Mouse (Mus musculus) intestine, embryonic 15.5 days (tissue): ENCODE results near the gene Trappc5. TPM values are rescaled to one million over a fixed set of nuclear protein-coding genes. Genes with fewer than 3 reads are reported as not detected.

Source experiments
- ATAC-seq: fragments of 200-750 bp; cut with Nextera tagmentation; 2 replicates; pipeline ENCODE4 v1.8.0; 2017; ENCODE audit warnings: moderate TSS enrichment, moderate library complexity
- H3K27ac ChIP-seq: fragments of 300-500 bp; sonication (generic); 2 replicates; pipeline ENCODE4 v1.5.1; 2015; ENCODE audit warnings: mild to moderate bottlenecking, inconsistent platforms
- H3K27me3 ChIP-seq: fragments of 300-500 bp; sonication (generic); replicated peaks from 2 replicates; pipeline ENCODE4 v1.6.1; 2015; ENCODE audit warnings: inconsistent platforms
- H3K36me3 ChIP-seq: fragments of 300-500 bp; sonication (generic); 2 replicates; pipeline ENCODE4 v1.6.1; 2015; ENCODE audit warnings: inconsistent platforms
- H3K4me1 ChIP-seq: fragments of 300-500 bp; sonication (generic); replicated peaks from 2 replicates; pipeline ENCODE4 v1.6.1; 2015; ENCODE audit warnings: inconsistent platforms
- H3K4me2 ChIP-seq: fragments of 300-500 bp; sonication (generic); replicated peaks from 2 replicates; pipeline ENCODE4 v1.6.1; 2015; ENCODE audit warnings: mild to moderate bottlenecking, inconsistent platforms
- H3K4me3 ChIP-seq: fragments of 300-500 bp; sonication (generic); replicated peaks from 2 replicates; pipeline ENCODE4 v1.5.1; 2015; ENCODE audit warnings: inconsistent platforms
- H3K9ac ChIP-seq: fragments of 300-500 bp; sonication (generic); 2 replicates; pipeline ENCODE4 v1.6.1; 2015; ENCODE audit warnings: inconsistent platforms
- H3K9me3 ChIP-seq: fragments of 300-500 bp; sonication (generic); 2 replicates; pipeline ENCODE4 v1.6.1; 2016; ENCODE audit warnings: inconsistent platforms
- WGBS: fragments of 180-500 bp; shearing (Covaris S2); methylation state at CpG from one replicate; pipeline ENCODE4 v1.1.7; 2015; 5-methylcytosine and 5-hydroxymethylcytosine counted together
- polyA plus RNA-seq: library from polyadenylated mRNA; unstranded; fragments of >200 nt; fragmentation: Nextera tagmentation; extraction: Ambion mirVana; gene quantifications from 2 replicates; pipeline ENCODE4 v1.2.1, GENCODE M21; 2015

The Trappc5 gene
- 36.0 and 36.7 TPM in 2 replicates for polyA plus RNA-seq

GRCm38 (mm10) chr8:3676131-3676992 lies at the start of gene Trappc5:
TSS of gene Trappc5 (plus strand) at chr8:3676299.
- peaks cover 7% of the 10 kb centered on the region for H3K4me1 ChIP-seq
- peak within 1 kb of the TSS; percentile 88 for H3K9ac ChIP-seq
- peak; percentile 92 for ATAC-seq
- H3K27ac ChIP-seq: peak within 1 kb of the TSS; percentile 95
- H3K27me3 ChIP-seq: no peaks in the 10 kb centered on the region
- H3K4me3 ChIP-seq: peak within 1 kb of the TSS; percentile 77
- peaks cover 14% of the 10 kb centered on the region for H3K36me3 ChIP-seq
- 1% methylated on average over 61 of the region's 61 CpGs for WGBS
- peak within 1 kb of the TSS; percentile 75 for H3K4me2 ChIP-seq
- no peaks in the 10 kb centered on the region for H3K9me3 ChIP-seq

- Histone ChIP-seq H3K9ac (no peak overlapping the region), H3K4me2 (no peak overlapping the region), H3K4me1 (peaks cover 5% of the 10 kb centered on the region; the same call in 1 of the 2 replicates), H3K9me3 (no peaks in the 10 kb centered on the region), H3K36me3 (no peaks in the 10 kb centered on the region), H3K27ac (no peak overlapping the region), H3K4me3 (no peak overlapping the region), H3K27me3 (no peaks in the 10 kb centered on the region)
- WGBS: 55% methylated on average over 5 of the region's 5 CpGs
- no peak for ATAC-seq
Measured at GRCm38 (mm10) chr8:3626971-3627370, 49.1 kb upstream of the Trappc5 start.

- no peaks in the 10 kb centered on the region for H3K27me3 ChIP-seq
- H3K4me1 ChIP-seq: no peaks in the 10 kb centered on the region
- WGBS: 28% methylated on average over 5 of the region's 5 CpGs
- H3K9me3 ChIP-seq: no peaks in the 10 kb centered on the region
- no peak overlapping the region for H3K4me2 ChIP-seq
- no peaks in the 10 kb centered on the region for H3K36me3 ChIP-seq
- no peak overlapping the region for H3K27ac ChIP-seq
- no peak overlapping the region for H3K4me3 ChIP-seq
- no peak for ATAC-seq
- H3K9ac ChIP-seq: no peak overlapping the region
Measured at GRCm38 (mm10) chr8:3628014-3628413, 48.1 kb upstream of the Trappc5 start.

GRCm38 (mm10) chr8:3630647-3631477 lies 45.2 kb upstream of the Trappc5 start, which contains the start of gene Stxbp2:
TSS of gene Stxbp2 (plus strand) at chr8:3630955.
- H3K4me1 ChIP-seq: no peaks in the 10 kb centered on the region
- H3K4me2 ChIP-seq: peak within 1 kb of the TSS; percentile 79
- no peaks in the 10 kb centered on the region for H3K27me3 ChIP-seq
- H3K27ac ChIP-seq: no peak within 1 kb of the TSS
- H3K4me3 ChIP-seq: peak within 1 kb of the TSS; percentile 61
- ATAC-seq: peak; percentile 97
- 5% methylated on average over 47 of the region's 47 CpGs for WGBS
- H3K9ac ChIP-seq: peak within 1 kb of the TSS; percentile 65
- H3K36me3 ChIP-seq: 0 out of 2 replicates have a peak, but pooled peaks cover 3% of the 10 kb centered on the region
- H3K9me3 ChIP-seq: no peaks in the 10 kb centered on the region

GRCm38 (mm10) chr8:3631478-3631875 lies 44.6 kb upstream of the Trappc5 start:
- H3K4me3 ChIP-seq: peak overlapping the region; percentile 61
- H3K9ac ChIP-seq: peak overlapping the region; percentile 65
- peak overlapping the region; percentile 79 for H3K4me2 ChIP-seq
- no peaks in the 10 kb centered on the region for H3K27me3 ChIP-seq
- H3K36me3 ChIP-seq: 0 out of 2 replicates have a peak, but pooled peaks cover 7% of the 10 kb centered on the region
- 12% methylated on average over 8 of the region's 8 CpGs for WGBS
- ATAC-seq: peak; percentile 65
- no peaks in the 10 kb centered on the region for H3K4me1 ChIP-seq
- H3K9me3 ChIP-seq: no peaks in the 10 kb centered on the region
- no peak overlapping the region for H3K27ac ChIP-seq

DNA sequence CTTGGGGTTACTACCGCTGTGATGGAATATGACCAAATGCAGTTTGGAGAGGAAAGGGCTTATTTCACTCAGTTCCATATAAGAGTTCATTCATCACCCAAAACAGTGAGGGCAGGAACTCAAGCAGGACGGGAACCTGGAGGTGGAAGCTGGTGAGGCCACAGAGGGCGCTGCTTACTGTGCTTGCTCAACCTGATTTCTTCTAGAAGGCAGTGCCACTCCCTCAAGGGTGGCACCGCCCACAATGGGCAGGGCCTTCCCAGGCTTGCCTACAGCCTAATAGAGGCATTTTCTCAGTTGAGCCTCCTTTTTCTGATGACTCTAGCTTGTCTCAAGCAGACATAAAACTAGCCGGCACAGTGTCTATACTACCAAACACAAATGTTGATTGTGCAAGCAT lies 30.3 kb upstream of the Trappc5 start:
- Histone ChIP-seq H3K9me3 (no peaks in the 10 kb centered on the region), H3K27me3 (no peaks in the 10 kb centered on the region), H3K4me1 (no peaks in the 10 kb centered on the region), H3K4me3 (no peak overlapping the region), H3K4me2 (no peak overlapping the region), H3K27ac (no peak overlapping the region), H3K9ac (no peak overlapping the region), H3K36me3 (no peaks in the 10 kb centered on the region)
- ATAC-seq: peak; percentile 77
- 19% methylated on average over 5 of the region's 5 CpGs for WGBS

DNA sequence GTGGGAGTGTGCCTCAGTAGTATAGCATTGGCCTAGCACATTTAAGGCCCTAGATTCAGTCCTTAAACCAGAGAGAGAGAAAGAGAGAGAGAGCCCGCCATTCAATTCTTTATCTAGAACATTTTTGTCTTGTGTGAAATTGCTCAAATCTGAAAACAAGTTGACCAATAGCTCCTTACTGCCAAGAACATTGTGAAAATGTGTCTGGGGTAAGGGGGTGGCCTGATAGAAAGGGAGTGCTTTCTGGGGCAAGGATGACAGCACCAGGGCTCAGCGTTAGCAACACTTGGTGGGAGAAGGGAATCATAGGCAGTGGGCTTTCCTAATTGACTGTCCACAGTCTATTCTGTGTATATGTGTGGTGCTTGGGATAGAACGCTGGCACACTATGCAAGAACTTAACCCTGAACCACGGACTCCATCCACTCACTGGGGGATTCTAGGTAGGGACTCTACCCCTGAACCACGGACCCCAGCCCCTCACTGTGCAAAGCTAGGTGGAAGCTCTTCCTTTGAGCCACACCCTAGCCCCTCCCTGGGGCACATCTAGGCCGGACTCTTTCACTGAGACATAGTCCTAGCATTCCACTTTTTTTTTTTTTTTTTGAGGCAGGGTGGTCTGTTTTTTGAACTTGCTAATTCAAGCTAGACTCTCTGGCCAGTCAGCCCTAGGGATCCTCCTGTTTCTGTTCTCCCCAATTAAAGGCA lies 29.1 kb upstream of the Trappc5 start:
- Histone ChIP-seq H3K36me3 (no peaks in the 10 kb centered on the region), H3K4me2 (no peak overlapping the region), H3K4me1 (no peaks in the 10 kb centered on the region), H3K9me3 (no peaks in the 10 kb centered on the region), H3K27me3 (no peaks in the 10 kb centered on the region), H3K27ac (no peak overlapping the region), H3K9ac (no peak overlapping the region), H3K4me3 (no peak overlapping the region)
- no peak for ATAC-seq
- WGBS: 84% methylated on average over 6 of the region's 6 CpGs

DNA sequence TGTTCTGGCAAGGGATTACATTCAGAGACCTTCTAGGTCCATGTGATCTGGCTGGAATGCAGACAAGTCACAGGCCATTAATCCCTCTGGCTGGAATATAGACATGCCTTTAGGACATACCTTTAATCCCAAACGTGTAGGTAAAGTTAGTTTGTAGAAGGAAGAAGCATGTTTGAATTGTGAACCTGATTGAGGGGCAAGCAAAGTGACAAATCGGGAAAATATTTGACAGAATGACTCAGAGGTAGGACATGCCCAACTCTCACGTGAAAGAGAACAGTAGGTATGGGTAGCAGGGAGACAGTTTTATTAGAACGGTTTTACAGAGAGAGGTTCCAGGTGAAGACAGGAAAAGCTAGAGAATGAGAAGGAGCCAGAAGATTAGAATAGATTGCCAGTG lies 28.5 kb upstream of the Trappc5 start:
- no peaks in the 10 kb centered on the region for H3K27me3 ChIP-seq
- no peak overlapping the region for H3K9ac ChIP-seq
- H3K36me3 ChIP-seq: no peaks in the 10 kb centered on the region
- no peak overlapping the region for H3K4me3 ChIP-seq
- no peak overlapping the region for H3K4me2 ChIP-seq
- 69% methylated on average over 4 of the region's 4 CpGs for WGBS
- ATAC-seq: no peak
- H3K4me1 ChIP-seq: no peaks in the 10 kb centered on the region
- no peak overlapping the region for H3K27ac ChIP-seq
- no peaks in the 10 kb centered on the region for H3K9me3 ChIP-seq

- H3K4me1 ChIP-seq: no peaks in the 10 kb centered on the region
- H3K27ac ChIP-seq: no peak overlapping the region
- no peak for ATAC-seq
- H3K9me3 ChIP-seq: no peaks in the 10 kb centered on the region
- no peaks in the 10 kb centered on the region for H3K27me3 ChIP-seq
- H3K4me3 ChIP-seq: no peak overlapping the region
- H3K36me3 ChIP-seq: no peaks in the 10 kb centered on the region
- no peak overlapping the region for H3K9ac ChIP-seq
- no peak overlapping the region for H3K4me2 ChIP-seq
- WGBS: 68% methylated on average over 2 of the region's 2 CpGs
Measured at GRCm38 (mm10) chr8:3648268-3648667, 27.8 kb upstream of the Trappc5 start.

- no peak overlapping the region for H3K27ac ChIP-seq
- WGBS: 39% methylated on average over 1 of the region's 1 CpGs
- H3K36me3 ChIP-seq: no peaks in the 10 kb centered on the region
- H3K4me1 ChIP-seq: no peaks in the 10 kb centered on the region
- no peaks in the 10 kb centered on the region for H3K27me3 ChIP-seq
- H3K4me2 ChIP-seq: no peak overlapping the region
- H3K9ac ChIP-seq: no peak overlapping the region
- no peaks in the 10 kb centered on the region for H3K9me3 ChIP-seq
- H3K4me3 ChIP-seq: no peak overlapping the region
- no peak for ATAC-seq
Measured at GRCm38 (mm10) chr8:3648990-3649389, 27.1 kb upstream of the Trappc5 start.

DNA sequence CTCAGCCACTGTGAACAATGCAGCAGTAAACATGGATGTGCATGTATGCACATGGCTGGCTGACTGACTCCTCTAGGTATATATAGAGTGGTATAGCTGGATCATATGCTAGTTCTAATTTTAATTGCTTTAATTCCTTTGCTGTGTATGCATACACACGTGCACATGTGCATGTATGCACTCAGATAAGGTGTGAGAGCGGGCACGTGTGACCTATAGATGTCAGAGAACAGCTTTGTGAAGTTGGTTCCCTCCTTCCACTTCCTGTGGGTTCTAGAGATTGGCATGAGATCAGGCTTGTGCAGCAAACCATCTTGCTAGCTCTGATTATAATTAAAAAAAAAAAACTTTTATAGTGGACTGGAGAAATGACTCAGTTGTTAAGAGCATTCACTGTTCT lies 23.3 kb upstream of the Trappc5 start:
- H3K9ac ChIP-seq: no peak overlapping the region
- H3K9me3 ChIP-seq: no peaks in the 10 kb centered on the region
- no peaks in the 10 kb centered on the region for H3K36me3 ChIP-seq
- H3K4me1 ChIP-seq: no peaks in the 10 kb centered on the region
- 63% methylated on average over 3 of the region's 3 CpGs for WGBS
- H3K27me3 ChIP-seq: no peaks in the 10 kb centered on the region
- no peak overlapping the region for H3K27ac ChIP-seq
- no peak overlapping the region for H3K4me2 ChIP-seq
- no peak overlapping the region for H3K4me3 ChIP-seq
- ATAC-seq: no peak
